Mouse (Mus musculus) heart, postnatal 14 days (tissue): Measurements from ENCODE around the gene Cdc42bpb. TPM values are rescaled to one million over a fixed set of nuclear protein-coding genes. Genes with fewer than 3 reads are reported as not detected.

ENCODE experiments used
- DNase-seq, 2 experiments: peaks; one replicate each; pipeline ENCODE4 v3.0.0; 2021 to 2022
- intact Hi-C: fragments of 180-260 bp; cut with DNase I; formaldehyde crosslinking; loops from one replicate; pipeline ENCODE4 v1.15.1; 2025
- total RNA-seq, 2 experiments: library from RNA; stranded (reverse); gene quantifications; 2 replicates each; pipeline ENCODE4 v1.2.3; 2021

The Cdc42bpb gene
- total RNA-seq, 2 experiments from 2014 or later = 73.0 to 82.1 TPM

GRCm38 (mm10) chr12:111251227-111251626 is 126.3 kb downstream of the Cdc42bpb start:
- no peak for DNase-seq
- intact Hi-C loops = no loop called here

- intact Hi-C loops = no loop called here
Measured at GRCm38 (mm10) chr12:111250116-111250515, 127.4 kb downstream of the Cdc42bpb start.

GRCm38 (mm10) chr12:111249095-111249494 is 128.4 kb downstream of the Cdc42bpb start:
- intact Hi-C loops = no loop called here
- no peak for DNase-seq

More at GRCm38 (mm10) chr12:111250116-111250515, 127.4 kb downstream of the Cdc42bpb start:
- DNase-seq = no peak

- intact Hi-C loops = no loop called here
Measured at GRCm38 (mm10) chr12:111246808-111247464, 130.6 kb downstream of the Cdc42bpb start.

GRCm38 (mm10) chr12:111245070-111245469 is 132.4 kb downstream of the Cdc42bpb start:
- no peak for DNase-seq
- intact Hi-C loops = no loop called here

More at GRCm38 (mm10) chr12:111246808-111247464, 130.6 kb downstream of the Cdc42bpb start:
- no peak for DNase-seq

GRCm38 (mm10) chr12:111243733-111244132 is 133.8 kb downstream of the Cdc42bpb start:
- intact Hi-C loops = loop anchor here (5.0 kb wide), 1 partner anchor 156 kb away; no protein-coding TSS in a partner anchor
- no peak for DNase-seq

Other genes with a start within 250 kb of the Cdc42bpb start
- gene Traf3, start 211.3 kb downstream of the Cdc42bpb start, total RNA-seq = 10 to 100 TPM; 12.4 to 15.5 TPM
- gene 4930595D18Rik, start 193.2 kb downstream of the Cdc42bpb start, total RNA-seq = not detected
- not detected for gene Amn, start 106.6 kb downstream of the Cdc42bpb start, total RNA-seq
- not detected for gene Lbhd2, start 29.1 kb upstream of the Cdc42bpb start, total RNA-seq
- gene Exoc3l4, start 39.3 kb upstream of the Cdc42bpb start, total RNA-seq = 1 to 10 TPM; 4.1 to 5.5 TPM
- gene Tnfaip2, start 64.8 kb upstream of the Cdc42bpb start, total RNA-seq = 10 to 100 TPM; 38.0 to 40.4 TPM
- gene Gm266, start 108.1 kb upstream of the Cdc42bpb start, total RNA-seq = 1 to 10 TPM; 1.2 to 1.7 TPM
- gene Eif5, start 160.3 kb upstream of the Cdc42bpb start, total RNA-seq = 100 to 1,000 TPM; 155 to 167 TPM
- gene Mark3, start 196.8 kb upstream of the Cdc42bpb start, total RNA-seq = 10 to 100 TPM; 65.2 to 72.1 TPM